Mouse (Mus musculus): ENCODE measurements at regions not wholly inside any gene's neighbourhood (a gene's known extent, or its start where the extent isn't known, plus 50 kb on each side); places are given as distances from the start of the nearest gene placed in this dataset.

GRCm38 (mm10) chr14:61898664-61899063, 291.4 kb downstream of the Kcnrg start:
- DNase-seq (ENCODE audit: low read depth), result no peak

GRCm38 (mm10) chr14:61904426-61905124, 297.3 kb downstream of the Kcnrg start:
- DNase-seq (ENCODE audit: low read depth), result no peak

- DNase-seq (ENCODE audit: low read depth), result no peak
These were observed 310.9 kb downstream of the Kcnrg start for GRCm38 (mm10) chr14:61918113-61918512.

- no peak for DNase-seq (ENCODE audit: low read depth)
These were observed 324.6 kb downstream of the Kcnrg start for GRCm38 (mm10) chr14:61931811-61932210.

- no peak for DNase-seq (ENCODE audit: low read depth)
These were observed 334.4 kb downstream of the Kcnrg start for GRCm38 (mm10) chr14:61941682-61942081.

GRCm38 (mm10) chr14:61945659-61946058, 338.4 kb downstream of the Kcnrg start:
- no peak for DNase-seq (ENCODE audit: low read depth)

- DNase-seq (ENCODE audit: low read depth), result no peak
These were observed 342.2 kb downstream of the Kcnrg start for GRCm38 (mm10) chr14:61949446-61949845.

GRCm38 (mm10) chr14:61950004-61950403, 342.4 kb upstream of the Rnaseh2b start:
- DNase-seq (ENCODE audit: low read depth), result no peak

GRCm38 (mm10) chr14:61953029-61953428, 339.4 kb upstream of the Rnaseh2b start:
- DNase-seq (ENCODE audit: low read depth), result no peak

- no peak for DNase-seq (ENCODE audit: low read depth)
These were observed 337.0 kb upstream of the Rnaseh2b start for GRCm38 (mm10) chr14:61955416-61955815.

GRCm38 (mm10) chr14:61960243-61960957, 332.0 kb upstream of the Rnaseh2b start:
- no peak for DNase-seq (ENCODE audit: low read depth)

GRCm38 (mm10) chr14:61968467-61968866, 323.9 kb upstream of the Rnaseh2b start:
- DNase-seq (ENCODE audit: low read depth), result no peak

- DNase-seq (ENCODE audit: low read depth), result no peak
These were observed 323.3 kb upstream of the Rnaseh2b start for GRCm38 (mm10) chr14:61968957-61969535.

- DNase-seq (ENCODE audit: low read depth), result no peak
These were observed 321.8 kb upstream of the Rnaseh2b start for GRCm38 (mm10) chr14:61970591-61970990.

GRCm38 (mm10) chr14:61971100-61972088, 321.0 kb upstream of the Rnaseh2b start:
- DNase-seq (ENCODE audit: low read depth), result no peak

GRCm38 (mm10) chr14:61975301-61975732, 317.1 kb upstream of the Rnaseh2b start:
- DNase-seq (ENCODE audit: low read depth), result no peak

- no peak for DNase-seq (ENCODE audit: low read depth)
These were observed 311.8 kb upstream of the Rnaseh2b start for GRCm38 (mm10) chr14:61980581-61980980.

GRCm38 (mm10) chr14:61985575-61985974, 306.8 kb upstream of the Rnaseh2b start:
- no peak for DNase-seq (ENCODE audit: low read depth)

- no peak for DNase-seq (ENCODE audit: low read depth)
These were observed 306.2 kb upstream of the Rnaseh2b start for GRCm38 (mm10) chr14:61986203-61986602.

- DNase-seq (ENCODE audit: low read depth), result no peak
These were observed 297.1 kb upstream of the Rnaseh2b start for GRCm38 (mm10) chr14:61995253-61995652.

GRCm38 (mm10) chr14:61997736-61998135, 294.7 kb upstream of the Rnaseh2b start:
- no peak for DNase-seq (ENCODE audit: low read depth)

- DNase-seq (ENCODE audit: low read depth), result no peak
These were observed 294.1 kb upstream of the Rnaseh2b start for GRCm38 (mm10) chr14:61998259-61998658.
